Mouse (Mus musculus) ES-Bruce4 (cell line): Measurements from ENCODE around the gene Unc119.

Source experiments
- CTCF ChIP-seq: IDR thresholded peaks from one replicate; pipeline ENCODE4 v1.8.1; 2011; ENCODE audit warnings: low read depth, low read length
- EP300 ChIP-seq: IDR thresholded peaks from 2 replicates; pipeline ENCODE4 v1.6.1; 2011; ENCODE audit warnings: low read depth, low read length; ENCODE audit not compliant: insufficient read depth

DNA sequence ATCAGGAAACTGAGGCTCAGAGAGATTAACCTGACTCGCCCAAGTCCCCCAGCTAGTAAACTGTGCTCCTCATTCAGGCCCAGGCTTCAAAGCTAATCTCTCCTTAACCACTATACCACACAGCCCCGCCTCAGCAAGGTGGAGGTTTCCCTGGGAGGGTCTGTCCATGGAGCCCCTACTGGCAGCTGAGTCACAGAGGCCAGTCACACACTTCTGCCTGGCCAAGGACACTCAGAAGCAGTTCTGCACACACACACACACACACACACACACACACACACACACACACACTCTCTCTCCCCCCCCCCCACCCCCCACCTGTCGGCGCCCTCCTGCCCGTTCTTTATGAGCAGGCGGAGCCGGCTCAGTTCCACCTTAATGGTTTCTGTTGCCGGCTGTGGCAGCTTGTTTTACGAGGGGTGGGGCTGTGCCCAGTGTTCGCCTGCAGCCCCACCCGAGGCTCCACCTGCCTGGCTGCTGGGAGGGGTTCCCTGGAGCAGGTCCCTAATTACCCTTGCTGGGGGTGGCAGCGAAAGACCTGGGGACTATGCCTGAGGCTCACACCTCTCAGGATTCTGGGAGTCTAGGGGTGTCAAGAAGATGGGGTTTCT lies 34.4 kb downstream of the Unc119 start:
- TF ChIP-seq CTCF (no peak), EP300 (no peak)
